8 mouse cellular contexts compared by ENCODE assay signal in genomic region chr16:91694455-91695084, GRCm38 (mm10). TPM values are rescaled to one million over a fixed set of nuclear protein-coding genes. Genes with fewer than 3 reads are reported as not detected.
A peak's percentile ranks its signal among the peaks of the same experiment; 100 is the strongest.
DNase-seq lines count a peak whose midpoint lies in the region; ATAC-seq lines count a peak whose summit lies in the region.

No protein-coding gene starts in this region.

- no peak overlapping the region for H3K4me3 ChIP-seq in forebrain, embryonic 12.5 days (replicated peaks)
- no peak overlapping the region for H3K4me3 ChIP-seq in heart, embryonic 16.5 days (ENCODE audit: low read length)
- H3K4me3 ChIP-seq in liver, embryonic 15.5 days (replicated peaks): no peak overlapping the region
- H3K4me3 ChIP-seq in neural tube, embryonic 13.5 days: no peak overlapping the region

- H3K4me2 ChIP-seq in forebrain, embryonic 12.5 days: no peak overlapping the region
- no peak overlapping the region for H3K4me2 ChIP-seq in heart, embryonic 16.5 days (ENCODE audit: low read depth, low read length)
- H3K4me2 ChIP-seq in liver, embryonic 15.5 days: no peak overlapping the region
- H3K4me2 ChIP-seq in neural tube, embryonic 13.5 days: no peak overlapping the region

- H3K9me3 ChIP-seq in forebrain, embryonic 12.5 days: no peaks in the 10 kb centered on the region
- no peaks in the 10 kb centered on the region for H3K9me3 ChIP-seq in heart, embryonic 16.5 days (replicated peaks; ENCODE audit: control insufficient read depth, low read length)
- no peaks in the 10 kb centered on the region for H3K9me3 ChIP-seq in liver, embryonic 15.5 days (replicated peaks)
- no peaks in the 10 kb centered on the region for H3K9me3 ChIP-seq in neural tube, embryonic 13.5 days

- no peaks in the 10 kb centered on the region for H3K27me3 ChIP-seq in forebrain, embryonic 12.5 days
- no peaks in the 10 kb centered on the region for H3K27me3 ChIP-seq in heart, embryonic 16.5 days (ENCODE audit: control insufficient read depth, insufficient read depth, low read length)
- no peaks in the 10 kb centered on the region for H3K27me3 ChIP-seq in liver, embryonic 15.5 days
- H3K27me3 ChIP-seq in neural tube, embryonic 13.5 days: no peaks in the 10 kb centered on the region

- DNase-seq in CD8-positive naive resting alpha-beta T cell, adult 2 months (ENCODE audit: low read depth in 2 of 2, low spot score in 2 of 2): peak; percentile 33 to 66
- peak; percentile 71 for DNase-seq in c-Kit-positive CD71-negative TER-119-negative erythroid progenitor cells, embryonic 14.5 days (ENCODE audit: low read depth)
- DNase-seq in kidney, postnatal 14 days: peak; percentile 79
- DNase-seq in telencephalon, adult 2 months (ENCODE audit: low read depth, low spot score): peak; percentile 45

- no peak overlapping the region for H3K27ac ChIP-seq in forebrain, embryonic 12.5 days
- no peak overlapping the region for H3K27ac ChIP-seq in heart, embryonic 16.5 days (ENCODE audit: low read length)
- H3K27ac ChIP-seq in liver, embryonic 15.5 days (replicated peaks): no peak overlapping the region
- no peak overlapping the region for H3K27ac ChIP-seq in neural tube, embryonic 13.5 days (replicated peaks)

- H3K36me3 ChIP-seq in forebrain, embryonic 12.5 days (replicated peaks): peaks cover 26% of the 10 kb centered on the region
- H3K36me3 ChIP-seq in heart, embryonic 16.5 days (ENCODE audit: control insufficient read depth, insufficient read depth): peaks cover 22% of the 10 kb centered on the region
- H3K36me3 ChIP-seq in liver, embryonic 15.5 days (replicated peaks): peaks cover 57% of the 10 kb centered on the region
- peaks cover 39% of the 10 kb centered on the region for H3K36me3 ChIP-seq in neural tube, embryonic 13.5 days

- no peak overlapping the region for H3K9ac ChIP-seq in forebrain, embryonic 12.5 days
- no peak overlapping the region for H3K9ac ChIP-seq in heart, embryonic 16.5 days (ENCODE audit: low read length)
- no peak overlapping the region for H3K9ac ChIP-seq in liver, embryonic 15.5 days
- 0 out of 2 replicates have a peak overlapping the region, but pooled peaks have one; percentile 31 for H3K9ac ChIP-seq in neural tube, embryonic 13.5 days

- ATAC-seq in forebrain, embryonic 12.5 days (ENCODE audit: low FRiP score): peak; percentile 93
- peak; percentile 88 for ATAC-seq in heart, embryonic 16.5 days (replicated peaks; ENCODE audit: extremely low read depth, insufficient read depth, low FRiP score)
- ATAC-seq in liver, embryonic 15.5 days (ENCODE audit: insufficient read depth): peak; percentile 68
- ATAC-seq in neural tube, embryonic 13.5 days (ENCODE audit: low read depth): peak; percentile 87

- WGBS in forebrain, embryonic 12.5 days: 31% methylated on average over 14 of the region's 14 CpGs
- WGBS in heart, embryonic 16.5 days: 27% methylated on average over 14 of the region's 14 CpGs
- 26% methylated on average over 14 of the region's 14 CpGs for WGBS in liver, embryonic 15.5 days (ENCODE audit: insufficient replicate concordance)
- 34% methylated on average over 14 of the region's 14 CpGs for WGBS in neural tube, embryonic 13.5 days

- peaks cover 6% of the 10 kb centered on the region; the same call in 1 of the 2 replicates for H3K4me1 ChIP-seq in forebrain, embryonic 12.5 days
- H3K4me1 ChIP-seq in heart, embryonic 16.5 days (ENCODE audit: control insufficient read depth, insufficient read depth, low read length): no peaks in the 10 kb centered on the region; the same call in 1 of the 2 replicates
- H3K4me1 ChIP-seq in liver, embryonic 15.5 days (replicated peaks): peaks cover 23% of the 10 kb centered on the region
- H3K4me1 ChIP-seq in neural tube, embryonic 13.5 days (replicated peaks): peaks cover 6% of the 10 kb centered on the region

RNA-seq across cellular contexts. Expression of gene Donson, which starts 6.0 kb away (rescaled TPM):
- polyA plus RNA-seq in forebrain, embryonic 12.5 days (2016; fragmentation: Nextera tagmentation; extraction: Ambion mirVana): 34.0 and 36.6 TPM in 2 replicates
- polyA plus RNA-seq in heart, embryonic 16.5 days (2015; fragmentation: Nextera tagmentation; extraction: Ambion mirVana): 10.8 and 11.4 TPM in 2 replicates
- 32.8 and 34.7 TPM in 2 replicates for polyA plus RNA-seq in liver, embryonic 15.5 days (2015; fragmentation: Nextera tagmentation; extraction: Ambion mirVana)
- polyA plus RNA-seq in neural tube, embryonic 13.5 days (2015; fragmentation: Nextera tagmentation; extraction: Ambion mirVana): 19.1 and 20.5 TPM in 2 replicates

RNA-seq across cellular contexts. Expression of gene Cryzl1, which starts 34.2 kb away (rescaled TPM):
- 76.7 and 79.5 TPM in 2 replicates for polyA plus RNA-seq in forebrain, embryonic 12.5 days (2016; fragmentation: Nextera tagmentation; extraction: Ambion mirVana)
- 51.8 and 58.3 TPM in 2 replicates for polyA plus RNA-seq in heart, embryonic 16.5 days (2015; fragmentation: Nextera tagmentation; extraction: Ambion mirVana)
- polyA plus RNA-seq in liver, embryonic 15.5 days (2015; fragmentation: Nextera tagmentation; extraction: Ambion mirVana): 33.5 and 33.7 TPM in 2 replicates
- 91.5 and 93.0 TPM in 2 replicates for polyA plus RNA-seq in neural tube, embryonic 13.5 days (2015; fragmentation: Nextera tagmentation; extraction: Ambion mirVana)

RNA-seq across cellular contexts. Expression of gene Itsn1, which starts 34.5 kb away (rescaled TPM):
- 65.4 and 71.4 TPM in 2 replicates for polyA plus RNA-seq in forebrain, embryonic 12.5 days (2016; fragmentation: Nextera tagmentation; extraction: Ambion mirVana)
- 14.2 and 17.0 TPM in 2 replicates for polyA plus RNA-seq in heart, embryonic 16.5 days (2015; fragmentation: Nextera tagmentation; extraction: Ambion mirVana)
- polyA plus RNA-seq in liver, embryonic 15.5 days (2015; fragmentation: Nextera tagmentation; extraction: Ambion mirVana): 46.4 and 50.4 TPM in 2 replicates
- polyA plus RNA-seq in neural tube, embryonic 13.5 days (2015; fragmentation: Nextera tagmentation; extraction: Ambion mirVana): 60.4 and 62.5 TPM in 2 replicates

RNA-seq across cellular contexts. Expression of gene Son, which starts 47.3 kb away (rescaled TPM):
- polyA plus RNA-seq in forebrain, embryonic 12.5 days (2016; fragmentation: Nextera tagmentation; extraction: Ambion mirVana): 165 and 167 TPM in 2 replicates
- 77.4 and 81.7 TPM in 2 replicates for polyA plus RNA-seq in heart, embryonic 16.5 days (2015; fragmentation: Nextera tagmentation; extraction: Ambion mirVana)
- 36.7 and 39.5 TPM in 2 replicates for polyA plus RNA-seq in liver, embryonic 15.5 days (2015; fragmentation: Nextera tagmentation; extraction: Ambion mirVana)
- polyA plus RNA-seq in neural tube, embryonic 13.5 days (2015; fragmentation: Nextera tagmentation; extraction: Ambion mirVana): 125 and 129 TPM in 2 replicates

RNA-seq across cellular contexts. Expression of gene Gart, which starts 47.8 kb away (rescaled TPM):
- 118 and 124 TPM in 2 replicates for polyA plus RNA-seq in forebrain, embryonic 12.5 days (2016; fragmentation: Nextera tagmentation; extraction: Ambion mirVana)
- 74.9 and 86.8 TPM in 2 replicates for polyA plus RNA-seq in heart, embryonic 16.5 days (2015; fragmentation: Nextera tagmentation; extraction: Ambion mirVana)
- 57.4 and 65.8 TPM in 2 replicates for polyA plus RNA-seq in liver, embryonic 15.5 days (2015; fragmentation: Nextera tagmentation; extraction: Ambion mirVana)
- polyA plus RNA-seq in neural tube, embryonic 13.5 days (2015; fragmentation: Nextera tagmentation; extraction: Ambion mirVana): 62.1 and 66.1 TPM in 2 replicates
